Mouse (Mus musculus): ENCODE measurements around the gene Amigo2. TPM values are rescaled to one million over a fixed set of nuclear protein-coding genes. Genes with fewer than 3 reads are reported as not detected.

Gene Amigo2
- polyA plus RNA-seq, 1 experiment from 2014 or later: 5.5 TPM

DNA sequence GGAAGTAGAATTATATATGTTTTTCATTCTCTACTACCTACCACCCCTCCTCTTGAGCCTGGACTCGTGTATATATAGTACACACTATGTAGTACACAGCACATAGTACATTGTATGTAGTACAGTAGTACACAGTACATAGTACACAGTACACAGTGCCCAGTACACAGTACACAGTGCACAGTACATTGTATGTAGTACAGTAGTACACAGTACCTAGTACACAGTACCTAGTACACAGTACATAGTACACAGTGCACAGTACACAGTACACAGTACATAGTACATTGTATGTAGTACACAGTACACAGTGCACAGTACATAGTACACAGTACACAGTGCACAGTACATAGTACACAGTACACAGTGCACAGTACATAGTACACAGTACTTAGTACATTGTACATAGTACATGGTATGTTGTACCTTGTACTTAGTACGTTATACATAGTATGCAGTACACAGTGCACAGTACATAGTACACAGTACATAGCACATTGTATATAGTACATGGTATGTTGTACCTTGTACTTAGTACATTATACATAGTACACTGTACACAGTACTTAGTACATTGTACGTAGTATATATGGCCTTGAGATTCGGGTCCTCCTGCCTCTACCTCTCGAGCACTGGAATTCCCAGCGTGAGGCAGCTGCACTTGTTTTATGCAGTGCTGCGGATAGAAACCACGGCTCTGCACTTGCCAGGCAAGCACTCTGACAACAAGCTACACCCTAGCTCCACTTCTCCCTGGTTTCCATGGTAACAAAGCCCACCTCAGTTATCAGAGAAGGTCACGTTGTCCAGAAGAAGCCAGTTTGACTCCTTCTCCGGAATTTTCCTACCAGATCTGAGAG, 34.9 kb upstream of the Amigo2 start:
- H3K9ac ChIP-seq (replicated peaks): no peak overlapping the region
- no peak overlapping the region for H3K4me3 ChIP-seq (replicated peaks)
- no peaks in the 10 kb centered on the region for H3K36me3 ChIP-seq
- peaks cover 19% of the 10 kb centered on the region for H3K4me1 ChIP-seq (replicated peaks)
- no peak overlapping the region for H3K4me2 ChIP-seq
- 67% methylated on average over 10 of the region's 10 CpGs for WGBS
- no peaks in the 10 kb centered on the region for H3K9me3 ChIP-seq
- ATAC-seq (ENCODE audit: insufficient number of reproducible peaks, insufficient read depth, low FRiP score, low TSS enrichment, low read depth): no peak
- no peaks in the 10 kb centered on the region for H3K27me3 ChIP-seq
- no peak overlapping the region for H3K27ac ChIP-seq

DNA sequence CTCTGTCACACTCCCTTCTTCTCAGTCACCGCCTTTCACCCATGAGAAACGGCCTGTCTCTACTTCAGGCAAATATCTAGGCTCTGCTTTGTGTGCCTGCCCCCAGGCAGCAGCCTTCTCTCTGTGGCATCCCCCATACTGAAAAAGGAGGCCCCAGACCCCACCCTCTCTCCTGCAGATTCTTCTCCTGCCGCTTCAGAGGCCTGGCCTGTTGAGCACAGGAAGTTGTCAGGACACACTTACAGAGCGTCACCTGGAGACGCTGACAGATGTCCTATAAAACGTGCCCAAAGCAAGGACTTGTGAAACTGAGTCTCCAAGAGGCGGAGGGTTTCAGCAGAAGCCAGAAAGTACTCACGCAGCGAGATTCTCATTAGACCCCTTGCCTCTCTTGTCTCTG, 33.7 kb upstream of the Amigo2 start:
- Histone ChIP-seq H3K9ac (replicated peaks) (0 out of 2 replicates have a peak overlapping the region, but pooled peaks have one; percentile 14), H3K27me3 (no peaks in the 10 kb centered on the region), H3K27ac (no peak overlapping the region), H3K4me1 (replicated peaks) (peaks cover 27% of the 10 kb centered on the region), H3K9me3 (no peaks in the 10 kb centered on the region), H3K4me2 (no peak overlapping the region), H3K36me3 (no peaks in the 10 kb centered on the region), H3K4me3 (replicated peaks) (no peak overlapping the region)
- WGBS: 31% methylated on average over 9 of the region's 9 CpGs
- ATAC-seq (ENCODE audit: insufficient number of reproducible peaks, insufficient read depth, low FRiP score, low TSS enrichment, low read depth): no peak

DNA sequence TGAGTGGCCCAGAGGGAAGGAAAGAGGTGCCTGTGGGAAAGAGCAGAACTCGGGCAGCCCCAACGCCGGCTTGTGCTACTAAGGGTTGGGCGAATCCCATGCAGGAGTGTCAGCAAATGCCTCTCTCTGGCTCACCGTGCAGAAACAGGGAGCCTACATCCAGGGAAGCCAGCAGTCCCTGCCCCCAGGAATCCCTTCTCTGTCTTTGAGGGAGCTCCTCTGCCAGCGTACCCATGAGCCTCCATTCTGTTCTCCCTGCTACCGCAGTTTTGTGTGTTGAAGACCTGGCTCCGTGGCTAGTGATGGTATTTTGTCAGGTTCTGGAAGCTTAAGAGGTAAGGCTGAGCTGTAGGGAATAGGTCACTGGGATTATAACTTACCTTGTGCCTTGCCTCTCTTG, 33.0 kb upstream of the Amigo2 start:
- no peak for ATAC-seq (ENCODE audit: insufficient number of reproducible peaks, insufficient read depth, low FRiP score, low TSS enrichment, low read depth)
- 84% methylated on average over 8 of the region's 8 CpGs for WGBS
- no peak overlapping the region for H3K27ac ChIP-seq

DNA sequence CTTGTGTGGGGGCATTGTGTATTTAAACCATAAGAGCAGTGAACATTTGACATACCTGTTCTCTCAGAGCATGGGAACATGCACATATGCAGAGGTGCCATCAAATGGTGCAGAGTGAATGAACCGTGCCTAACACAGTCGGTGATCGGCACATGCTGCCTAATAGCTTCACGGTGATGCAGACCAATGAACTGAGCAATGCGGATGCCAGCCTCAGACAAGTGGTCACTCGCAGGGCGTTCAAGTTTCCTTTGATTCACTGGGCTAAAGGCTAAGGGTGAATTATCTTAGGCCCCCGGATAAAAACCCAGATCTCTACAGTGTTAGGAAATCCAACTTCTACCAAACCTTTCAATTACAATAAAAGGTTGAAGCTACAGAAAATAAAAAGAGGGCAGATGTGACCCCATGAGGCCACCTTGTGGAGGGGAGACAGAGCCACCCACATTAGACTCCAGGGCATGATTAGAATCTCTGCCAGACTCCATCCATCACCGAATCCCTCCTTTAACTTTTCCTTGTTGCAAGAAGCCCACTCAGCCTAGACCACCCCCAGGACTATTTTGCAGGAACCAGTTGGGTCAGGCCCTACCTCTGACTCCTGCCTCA, 31.4 kb upstream of the Amigo2 start:
- no peak overlapping the region for H3K9ac ChIP-seq (replicated peaks)
- no peak for ATAC-seq (ENCODE audit: insufficient number of reproducible peaks, insufficient read depth, low FRiP score, low TSS enrichment, low read depth)
- 88% methylated on average over 9 of the region's 9 CpGs for WGBS
- H3K27ac ChIP-seq: no peak overlapping the region
- H3K27me3 ChIP-seq: no peaks in the 10 kb centered on the region
- H3K4me3 ChIP-seq (replicated peaks): no peak overlapping the region
- no peaks in the 10 kb centered on the region for H3K9me3 ChIP-seq
- H3K36me3 ChIP-seq: no peaks in the 10 kb centered on the region
- H3K4me2 ChIP-seq: no peak overlapping the region
- peaks cover 35% of the 10 kb centered on the region for H3K4me1 ChIP-seq (replicated peaks)

More for the DNA sequence above, 33.0 kb upstream of the Amigo2 start:
- Histone ChIP-seq H3K4me3 (replicated peaks) (no peak overlapping the region), H3K36me3 (no peaks in the 10 kb centered on the region), H3K4me2 (no peak overlapping the region), H3K9me3 (no peaks in the 10 kb centered on the region), H3K27me3 (no peaks in the 10 kb centered on the region), H3K9ac (replicated peaks) (no peak overlapping the region), H3K4me1 (replicated peaks) (peaks cover 34% of the 10 kb centered on the region)

DNA sequence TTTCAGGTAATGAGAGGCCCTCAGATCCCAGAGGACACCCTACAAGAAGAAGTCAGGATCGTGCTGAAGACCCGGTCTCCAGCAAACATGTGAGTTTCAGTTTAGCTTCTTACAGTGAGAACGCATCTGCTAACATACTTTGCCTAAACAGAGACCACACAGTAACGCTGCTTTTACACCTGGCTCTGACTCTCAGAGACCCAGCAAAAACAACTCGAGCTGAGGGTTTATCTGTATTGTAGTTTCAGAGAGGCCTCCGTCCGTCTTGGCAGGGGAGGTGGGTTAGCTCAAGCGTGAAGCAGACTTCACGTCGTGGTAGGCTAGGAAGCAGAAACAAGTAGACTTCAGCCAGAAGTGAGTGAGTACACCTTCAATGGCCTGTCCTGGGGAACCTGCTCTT, 30.2 kb upstream of the Amigo2 start:
- Histone ChIP-seq H3K4me1 (replicated peaks) (peaks cover 35% of the 10 kb centered on the region), H3K4me3 (replicated peaks) (no peak overlapping the region)

DNA sequence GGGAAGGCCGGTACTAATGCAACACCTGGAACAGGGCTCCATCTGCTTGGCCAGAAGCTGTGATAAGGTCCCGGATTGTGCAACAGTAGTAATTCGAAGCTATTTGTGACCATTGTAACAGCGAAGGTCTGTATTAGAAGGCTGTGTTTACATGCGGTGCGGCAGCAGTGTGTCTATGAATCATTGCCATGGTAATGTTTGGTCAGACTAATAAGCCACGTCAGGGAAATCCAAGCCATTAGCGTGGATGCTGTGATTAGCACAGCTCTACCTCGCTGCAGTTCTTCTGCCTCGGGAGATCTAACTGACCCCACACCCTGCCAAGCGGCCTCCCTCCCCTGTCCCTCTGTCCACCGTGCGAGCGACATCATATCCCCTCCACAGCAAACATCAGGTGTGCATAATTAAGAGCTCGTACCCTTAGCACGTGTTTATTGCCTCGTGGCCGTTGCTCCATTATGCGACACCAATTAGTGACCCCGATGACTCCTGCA, 29.6 kb upstream of the Amigo2 start:
- Histone ChIP-seq H3K4me3 (replicated peaks) (no peak overlapping the region), H3K36me3 (no peaks in the 10 kb centered on the region), H3K27ac (no peak overlapping the region), H3K4me2 (peak overlapping the region; percentile 44), H3K9ac (replicated peaks) (no peak overlapping the region), H3K27me3 (no peaks in the 10 kb centered on the region), H3K9me3 (no peaks in the 10 kb centered on the region), H3K4me1 (replicated peaks) (peaks cover 36% of the 10 kb centered on the region)
- 18% methylated on average over 20 of the region's 20 CpGs for WGBS
- no peak for ATAC-seq (ENCODE audit: insufficient number of reproducible peaks, insufficient read depth, low FRiP score, low TSS enrichment, low read depth)

More for the DNA sequence above, 30.2 kb upstream of the Amigo2 start:
- WGBS: 45% methylated on average over 10 of the region's 10 CpGs
- Histone ChIP-seq H3K27me3 (no peaks in the 10 kb centered on the region), H3K36me3 (no peaks in the 10 kb centered on the region), H3K9ac (replicated peaks) (no peak overlapping the region), H3K4me2 (peak overlapping the region; percentile 44; the same call in 1 of the 2 replicates), H3K9me3 (no peaks in the 10 kb centered on the region), H3K27ac (no peak overlapping the region)
- no peak for ATAC-seq (ENCODE audit: insufficient number of reproducible peaks, insufficient read depth, low FRiP score, low TSS enrichment, low read depth)

DNA sequence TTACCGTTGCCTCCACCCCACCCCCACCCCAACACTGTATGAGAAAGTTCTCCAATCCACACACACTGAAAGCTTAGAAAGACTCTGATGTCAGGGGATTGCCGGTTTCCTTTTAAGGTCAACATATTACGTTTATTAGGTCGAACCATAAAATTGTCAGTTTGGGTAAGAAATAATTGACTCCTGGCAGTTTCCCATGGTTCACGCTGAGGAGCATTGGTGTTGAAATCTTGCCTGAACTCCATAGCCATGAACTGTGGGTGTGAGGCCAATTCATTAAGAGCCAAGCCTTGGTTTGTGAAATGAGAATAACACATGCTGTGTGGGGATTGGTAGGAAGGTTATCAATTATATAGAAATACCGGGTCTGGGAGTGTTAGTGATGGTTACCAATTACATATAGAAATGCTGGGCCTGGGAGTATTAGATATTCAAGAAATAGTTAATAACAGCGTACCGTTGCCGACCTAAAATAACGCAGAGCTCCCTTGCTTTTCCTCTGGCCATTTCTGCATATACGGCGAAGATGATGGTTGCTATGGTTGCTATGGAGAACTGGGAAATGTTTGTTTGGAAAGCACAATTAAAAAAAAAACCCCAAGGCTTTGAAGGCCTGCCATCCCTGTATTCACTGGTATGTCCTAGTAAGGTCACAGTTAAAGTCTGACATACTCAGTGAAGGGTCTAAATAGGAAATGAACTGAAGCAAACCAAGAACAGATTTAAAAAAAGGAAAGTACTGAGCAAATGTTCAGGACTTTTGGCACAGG, 28.7 kb upstream of the Amigo2 start:
- ATAC-seq (ENCODE audit: insufficient number of reproducible peaks, insufficient read depth, low FRiP score, low TSS enrichment, low read depth): no peak
- H3K27ac ChIP-seq: no peak overlapping the region
- no peak overlapping the region for H3K9ac ChIP-seq (replicated peaks)
- no peak overlapping the region for H3K4me3 ChIP-seq (replicated peaks)
- 57% methylated on average over 12 of the region's 12 CpGs for WGBS
- H3K27me3 ChIP-seq: no peaks in the 10 kb centered on the region
- H3K36me3 ChIP-seq: no peaks in the 10 kb centered on the region
- H3K9me3 ChIP-seq: no peaks in the 10 kb centered on the region
- no peak overlapping the region for H3K4me2 ChIP-seq
- peaks cover 34% of the 10 kb centered on the region for H3K4me1 ChIP-seq (replicated peaks)

DNA sequence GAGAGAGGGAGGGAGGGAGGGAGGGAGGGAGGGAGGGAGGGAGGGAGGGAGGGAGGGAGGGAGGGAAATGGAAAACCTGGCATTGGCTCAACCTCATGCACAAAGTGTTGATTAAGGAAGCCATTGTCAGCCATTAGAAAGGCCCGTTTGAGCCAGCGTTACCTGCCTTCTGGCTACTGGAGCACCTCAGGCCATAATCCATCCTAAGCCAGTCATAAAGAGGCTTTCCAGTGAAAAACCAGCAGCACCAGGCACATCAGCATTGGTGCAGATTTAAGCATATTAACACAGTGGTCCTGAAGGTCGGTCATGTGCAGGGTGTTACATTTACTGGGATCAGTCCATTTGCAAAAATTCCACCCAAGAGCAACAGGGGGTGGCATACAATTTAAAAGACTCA, 25.7 kb upstream of the Amigo2 start:
- 43% methylated on average over 3 of the region's 3 CpGs for WGBS

DNA sequence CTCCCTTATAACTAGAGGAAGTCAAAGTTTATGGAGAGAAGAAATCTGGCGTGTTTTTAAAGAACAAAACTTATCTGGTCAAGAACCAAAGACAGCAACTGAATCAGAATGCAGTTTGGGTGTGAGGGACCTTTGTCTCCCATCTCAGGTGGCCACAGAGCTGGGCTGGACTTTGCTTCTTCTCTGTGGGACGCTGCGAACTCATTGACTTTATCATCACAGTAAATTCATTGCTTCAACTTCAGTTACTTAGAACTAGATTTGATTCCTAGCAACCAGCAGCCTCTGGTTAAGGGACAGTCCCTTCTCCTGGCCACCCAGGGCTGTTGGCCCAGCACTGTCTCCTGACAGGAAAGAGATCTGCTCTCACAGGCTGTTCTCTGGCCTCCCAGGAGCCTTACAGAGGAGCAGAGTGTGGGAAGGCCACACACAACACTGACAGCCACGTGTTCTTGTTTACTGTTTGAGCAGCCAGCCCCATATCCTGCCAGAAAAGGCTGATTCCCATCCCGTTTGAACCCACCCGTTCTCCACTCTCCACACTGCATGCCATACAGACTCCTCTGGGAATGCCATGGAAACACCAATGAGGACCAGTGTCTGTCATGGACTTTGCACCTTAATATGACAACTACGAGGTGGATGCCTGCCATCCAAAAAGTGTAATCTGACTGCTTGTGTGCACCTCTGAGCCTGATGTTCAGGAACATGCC, 25.1 kb upstream of the Amigo2 start:
- Histone ChIP-seq H3K4me1 (replicated peaks) (peaks cover 24% of the 10 kb centered on the region), H3K27ac (no peak overlapping the region), H3K9ac (replicated peaks) (no peak overlapping the region), H3K27me3 (no peaks in the 10 kb centered on the region), H3K9me3 (no peaks in the 10 kb centered on the region), H3K36me3 (no peaks in the 10 kb centered on the region), H3K4me2 (no peak overlapping the region), H3K4me3 (replicated peaks) (no peak overlapping the region)
- ATAC-seq (ENCODE audit: insufficient number of reproducible peaks, insufficient read depth, low FRiP score, low TSS enrichment, low read depth): no peak
- WGBS: 53% methylated on average over 7 of the region's 7 CpGs

More for the DNA sequence above, 25.7 kb upstream of the Amigo2 start:
- H3K36me3 ChIP-seq: no peaks in the 10 kb centered on the region
- no peak for ATAC-seq (ENCODE audit: insufficient number of reproducible peaks, insufficient read depth, low FRiP score, low TSS enrichment, low read depth)
- H3K4me1 ChIP-seq (replicated peaks): peaks cover 24% of the 10 kb centered on the region
- no peak overlapping the region for H3K4me3 ChIP-seq (replicated peaks)
- H3K9ac ChIP-seq (replicated peaks): no peak overlapping the region
- no peak overlapping the region for H3K4me2 ChIP-seq
- H3K27ac ChIP-seq: no peak overlapping the region
- no peaks in the 10 kb centered on the region for H3K27me3 ChIP-seq
- H3K9me3 ChIP-seq: no peaks in the 10 kb centered on the region

DNA sequence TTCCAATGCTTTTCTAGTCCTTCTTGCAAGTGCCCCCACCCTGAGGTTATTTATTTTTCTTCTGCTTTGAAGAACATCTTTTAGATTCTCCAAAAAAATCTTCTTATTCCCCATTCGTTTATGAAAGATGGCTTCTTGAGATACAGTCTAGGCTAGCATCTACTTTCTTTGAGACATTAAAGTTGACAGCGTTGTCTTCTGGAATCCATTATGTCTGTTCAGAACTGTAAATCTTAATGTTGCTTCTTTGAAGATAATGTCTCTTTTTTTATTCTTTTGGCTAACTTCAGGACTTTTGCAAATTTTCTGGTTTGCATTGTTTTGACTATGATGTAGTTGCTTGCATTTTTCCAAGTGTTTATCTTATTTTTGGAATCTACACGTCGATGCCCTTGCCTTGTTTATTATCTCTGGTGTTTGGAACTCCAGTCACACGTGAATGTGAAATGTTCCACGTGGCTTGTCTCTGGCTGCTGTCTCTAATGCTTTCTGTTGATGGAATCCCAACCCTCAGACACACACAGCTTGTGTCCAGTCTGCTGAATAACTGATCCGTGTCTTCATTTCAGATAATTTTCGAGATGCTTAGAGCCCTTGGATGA, 20.1 kb upstream of the Amigo2 start:
- Histone ChIP-seq H3K9me3 (no peaks in the 10 kb centered on the region), H3K9ac (replicated peaks) (no peak overlapping the region), H3K27me3 (no peaks in the 10 kb centered on the region), H3K4me2 (no peak overlapping the region), H3K36me3 (no peaks in the 10 kb centered on the region), H3K4me1 (replicated peaks) (peaks cover 3% of the 10 kb centered on the region), H3K27ac (no peak overlapping the region), H3K4me3 (replicated peaks) (no peak overlapping the region)
- WGBS: 68% methylated on average over 8 of the region's 8 CpGs
- no peak for ATAC-seq (ENCODE audit: insufficient number of reproducible peaks, insufficient read depth, low FRiP score, low TSS enrichment, low read depth)
